Comparison of ENCODE assay signal across 13 mouse cellular contexts in the genomic region with DNA sequence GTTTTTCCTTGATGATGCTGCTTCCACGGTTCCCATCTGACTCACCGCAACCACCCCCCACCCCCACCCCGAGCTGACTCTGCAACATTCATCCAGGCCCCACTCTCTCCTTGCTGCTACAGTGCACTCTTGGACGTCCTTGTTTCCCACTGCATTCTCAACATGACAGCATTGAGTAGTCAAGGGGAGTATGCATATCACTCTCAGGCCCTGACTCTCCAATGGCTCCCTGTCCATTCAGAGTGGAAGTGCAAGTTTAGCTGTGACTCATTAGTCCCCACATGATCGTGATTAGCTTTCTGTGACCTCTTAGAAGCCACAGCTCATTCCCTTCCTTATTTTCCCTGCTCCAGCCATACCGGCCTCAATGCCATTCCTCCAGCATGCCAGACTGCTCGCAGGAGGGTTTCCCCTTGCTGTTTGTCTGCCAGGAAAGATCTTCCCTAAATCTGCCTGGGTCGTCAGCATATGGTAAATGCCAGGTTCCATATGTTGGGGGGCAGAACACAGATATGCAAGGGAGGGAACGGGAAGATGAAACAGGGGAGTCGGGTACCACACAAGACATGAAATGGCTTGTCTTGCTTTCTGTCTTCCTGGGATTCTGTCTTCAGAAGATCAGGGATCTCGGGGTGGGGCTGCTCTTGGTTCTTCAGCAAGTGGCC. TPM values are rescaled to one million over a fixed set of nuclear protein-coding genes. Genes with fewer than 3 reads are reported as not detected.
DNase-seq lines count a peak whose midpoint lies in the region; ATAC-seq lines count a peak whose summit lies in the region.
"Had no signal": no experiment of that assay in that cellular context is flagged by ENCODE, and none has a peak within 500 bp of the region (broad histone marks: within the 10 kb centered on the region; RNA-seq: fewer than 3 reads in every experiment).

No protein-coding gene starts in this region.

- no peak overlapping the region for H3K9ac ChIP-seq in forebrain, embryonic 12.5 days
- H3K9ac ChIP-seq in hindbrain, embryonic 12.5 days: no peak overlapping the region
- H3K9ac ChIP-seq in neural tube, embryonic 12.5 days: no peak overlapping the region
- H3K9ac ChIP-seq in liver, embryonic 12.5 days: no peak overlapping the region

- H3K27ac ChIP-seq in forebrain, embryonic 12.5 days: no peak overlapping the region
- H3K27ac ChIP-seq in forebrain, embryonic 10.5 days: no peak overlapping the region
- H3K27ac ChIP-seq in hindbrain, embryonic 12.5 days: peak overlapping the region; percentile 79; the same call in 1 of the 2 replicates
- no peak overlapping the region for H3K27ac ChIP-seq in neural tube, embryonic 12.5 days
- H3K27ac ChIP-seq in liver, embryonic 12.5 days: no peak overlapping the region
- H3K27ac ChIP-seq: heart, embryonic 13.5 days; left cerebral cortex, adult 2 months; limb, embryonic 12.5 days; stomach, embryonic 15.5 days had no signal

- 64% methylated on average over 11 of the region's 11 CpGs for WGBS in forebrain, embryonic 12.5 days
- 67% methylated on average over 11 of the region's 11 CpGs for WGBS in forebrain, embryonic 10.5 days
- WGBS in hindbrain, embryonic 12.5 days: 68% methylated on average over 11 of the region's 11 CpGs
- WGBS in neural tube, embryonic 12.5 days: 73% methylated on average over 11 of the region's 11 CpGs
- 57% methylated on average over 11 of the region's 11 CpGs for WGBS in liver, embryonic 12.5 days (ENCODE audit: insufficient replicate concordance)

- H3K4me2 ChIP-seq in forebrain, embryonic 12.5 days: peak overlapping the region; percentile 88; the same call in 1 of the 2 replicates
- H3K4me2 ChIP-seq in hindbrain, embryonic 12.5 days (replicated peaks): no peak overlapping the region
- peak overlapping the region; percentile 81 for H3K4me2 ChIP-seq in neural tube, embryonic 12.5 days (replicated peaks)
- no peak overlapping the region for H3K4me2 ChIP-seq in liver, embryonic 12.5 days

- DNase-seq in forebrain, embryonic 10.5 days (ENCODE audit: extremely low spot score, low spot score): no peak
- peak; percentile 44 for DNase-seq in Muller cell, postnatal 12 days (ENCODE audit: inconsistent ontology term)
- DNase-seq in cerebellum, adult 11-12 months: no peak
- DNase-seq in urinary bladder, adult 18-20 months (ENCODE audit: low spot score in 2 of 2): no peak
- DNase-seq: kidney, adult 9 months had no signal

- H3K9me3 ChIP-seq in forebrain, embryonic 12.5 days: no peaks in the 10 kb centered on the region
- no peaks in the 10 kb centered on the region for H3K9me3 ChIP-seq in forebrain, embryonic 10.5 days
- no peaks in the 10 kb centered on the region for H3K9me3 ChIP-seq in hindbrain, embryonic 12.5 days (replicated peaks)
- H3K9me3 ChIP-seq in neural tube, embryonic 12.5 days: no peaks in the 10 kb centered on the region
- H3K9me3 ChIP-seq in liver, embryonic 12.5 days (replicated peaks): no peaks in the 10 kb centered on the region
- H3K9me3 ChIP-seq: heart, embryonic 13.5 days; limb, embryonic 12.5 days; stomach, embryonic 15.5 days had no signal

- H3K27me3 ChIP-seq in forebrain, embryonic 12.5 days: peaks cover 86% of the 10 kb centered on the region
- H3K27me3 ChIP-seq in forebrain, embryonic 10.5 days (ENCODE audit: poor library complexity, severe bottlenecking): peaks cover 94% of the 10 kb centered on the region
- H3K27me3 ChIP-seq in hindbrain, embryonic 12.5 days: peaks cover 70% of the 10 kb centered on the region
- 0 out of 2 replicates have a peak, but pooled peaks cover 3% of the 10 kb centered on the region for H3K27me3 ChIP-seq in neural tube, embryonic 12.5 days (replicated peaks)
- H3K27me3 ChIP-seq in liver, embryonic 12.5 days (replicated peaks): peaks cover 91% of the 10 kb centered on the region

- no peaks in the 10 kb centered on the region for H3K36me3 ChIP-seq in forebrain, embryonic 12.5 days (replicated peaks)
- no peaks in the 10 kb centered on the region for H3K36me3 ChIP-seq in forebrain, embryonic 10.5 days (replicated peaks)
- no peaks in the 10 kb centered on the region for H3K36me3 ChIP-seq in hindbrain, embryonic 12.5 days
- H3K36me3 ChIP-seq in neural tube, embryonic 12.5 days: no peaks in the 10 kb centered on the region
- no peaks in the 10 kb centered on the region for H3K36me3 ChIP-seq in liver, embryonic 12.5 days
- H3K36me3 ChIP-seq: heart, embryonic 13.5 days; limb, embryonic 12.5 days; stomach, embryonic 15.5 days had no signal

- H3K4me3 ChIP-seq in forebrain, embryonic 12.5 days (replicated peaks): no peak overlapping the region
- no peak overlapping the region for H3K4me3 ChIP-seq in forebrain, embryonic 10.5 days
- no peak overlapping the region for H3K4me3 ChIP-seq in hindbrain, embryonic 12.5 days
- no peak overlapping the region for H3K4me3 ChIP-seq in neural tube, embryonic 12.5 days
- H3K4me3 ChIP-seq in liver, embryonic 12.5 days: no peak overlapping the region

- H3K4me1 ChIP-seq in forebrain, embryonic 12.5 days: peaks cover 18% of the 10 kb centered on the region
- peaks cover 20% of the 10 kb centered on the region for H3K4me1 ChIP-seq in forebrain, embryonic 10.5 days
- H3K4me1 ChIP-seq in hindbrain, embryonic 12.5 days: peaks cover 19% of the 10 kb centered on the region
- peaks cover 29% of the 10 kb centered on the region for H3K4me1 ChIP-seq in neural tube, embryonic 12.5 days
- H3K4me1 ChIP-seq in liver, embryonic 12.5 days: no peaks in the 10 kb centered on the region

- ATAC-seq in forebrain, embryonic 12.5 days (ENCODE audit: low FRiP score): no peak
- no peak for ATAC-seq in hindbrain, embryonic 12.5 days (ENCODE audit: low FRiP score)
- no peak for ATAC-seq in neural tube, embryonic 12.5 days (ENCODE audit: low FRiP score, low read depth)
- no peak for ATAC-seq in liver, embryonic 12.5 days

RNA-seq across cellular contexts. Expression of gene Smug1, which starts 21.1 kb away (rescaled TPM):
- polyA plus RNA-seq in forebrain, embryonic 12.5 days (2016; fragmentation: Nextera tagmentation; extraction: Ambion mirVana): 24.6 and 27.4 TPM in 2 replicates
- polyA plus RNA-seq in forebrain, embryonic 10.5 days (2016; fragmentation: Nextera tagmentation; extraction: Ambion mirVana): 21.7 and 21.8 TPM in 2 replicates
- polyA plus RNA-seq in hindbrain, embryonic 12.5 days (2016; fragmentation: Nextera tagmentation; extraction: Ambion mirVana): 31.3 and 34.4 TPM in 2 replicates
- 66.6 and 68.0 TPM in 2 replicates for polyA plus RNA-seq in neural tube, embryonic 12.5 days (2016; fragmentation: Nextera tagmentation; extraction: Ambion mirVana)
- 6.7 and 7.8 TPM in 2 replicates for polyA plus RNA-seq in liver, embryonic 12.5 days (2016; fragmentation: Nextera tagmentation; extraction: Ambion mirVana)

Comparison
In these comparisons a context has a peak if more than half of its experiments do, and no peak if none do; other contexts are left out.
1. H3K4me2 ChIP-seq: peak in forebrain, embryonic 12.5 days (single experiment) and neural tube, embryonic 12.5 days (single experiment); none in hindbrain, embryonic 12.5 days (single experiment) and liver, embryonic 12.5 days (single experiment).